Mouse (Mus musculus) inflammation-experienced regulatory T-cells, adult 6 months (primary cell): ENCODE measurements around the gene Hnrnpa1. TPM values are rescaled to one million over a fixed set of nuclear protein-coding genes. Genes with fewer than 3 reads are reported as not detected.
"Not testable (repeated sequence)": the region's sequence is repeated elsewhere in the genome, so short reads cannot be mapped to it uniquely, and the experiment has no call there.

ENCODE experiments used
- ATAC-seq: one replicate; pipeline ENCODE4 v1.8.0; 2017
- polyA plus RNA-seq, 3 experiments: library from polyadenylated mRNA; unstranded; fragments of 100-300 nt; shearing (Covaris generic); gene quantifications; one replicate each; pipeline ENCODE4 v1.2.1; 2017

The Hnrnpa1 gene
- polyA plus RNA-seq, 3 experiments from 2014 or later = 360 to 441 (median 366) TPM

DNA sequence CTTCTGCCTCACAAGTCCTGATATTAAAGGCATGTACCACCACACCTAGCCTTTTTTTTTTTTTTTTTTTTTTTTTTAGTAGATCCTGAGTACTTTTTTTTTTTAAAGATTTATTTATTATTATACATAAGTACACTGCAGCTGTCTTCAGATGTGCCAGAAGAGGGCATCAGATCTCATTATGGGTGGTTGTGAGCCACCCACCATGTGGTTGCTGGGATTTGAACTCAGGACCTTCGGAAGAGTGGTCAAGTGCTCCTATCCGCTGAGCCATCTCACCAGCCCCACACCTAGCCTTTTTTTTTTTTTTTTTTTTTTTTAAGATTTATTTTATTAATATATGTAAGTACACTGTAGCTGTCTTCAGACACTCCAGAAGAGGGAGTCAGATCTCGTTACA lies 35.7 kb downstream of the Hnrnpa1 start:
- ATAC-seq = not testable (repeated sequence)

DNA sequence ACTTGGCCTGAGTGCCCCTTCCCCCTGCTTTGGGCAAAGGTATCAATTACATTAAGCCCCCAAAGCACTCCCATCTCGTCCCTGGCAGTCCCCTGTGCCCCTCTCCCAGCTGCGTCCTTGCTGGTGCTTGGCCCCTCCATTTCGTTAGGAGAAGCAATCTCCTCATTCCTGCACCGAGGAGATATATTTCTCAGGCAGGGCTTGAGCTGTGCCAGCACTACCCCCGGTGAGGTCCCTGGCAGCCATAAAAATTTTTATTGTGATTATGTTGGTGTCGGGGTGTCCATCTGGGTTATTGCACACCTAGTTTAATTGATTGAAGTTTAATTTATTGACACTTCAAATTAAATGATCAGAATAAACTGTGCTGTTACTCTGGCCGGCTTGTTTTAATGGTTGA lies 37.7 kb downstream of the Hnrnpa1 start:
- no peak for ATAC-seq

DNA sequence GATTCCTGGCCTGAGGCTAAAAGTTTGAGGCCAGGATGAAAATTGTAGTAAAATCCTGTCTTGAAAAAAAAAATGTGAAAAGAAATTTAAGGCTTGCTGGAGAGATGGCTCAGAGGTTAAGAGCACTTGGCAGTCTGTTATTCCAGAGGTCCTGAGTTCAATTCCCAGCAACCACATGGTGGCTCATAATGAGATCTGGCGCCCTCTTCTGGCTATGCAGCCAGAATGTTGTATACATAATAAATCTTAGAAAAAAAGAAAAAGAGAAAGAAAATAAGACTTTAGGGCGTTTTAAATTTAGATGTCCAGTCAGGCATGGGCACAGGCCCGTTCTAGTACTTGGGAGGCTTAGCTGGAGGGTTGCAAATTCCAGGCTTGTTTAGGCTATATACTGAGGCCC lies 39.5 kb downstream of the Hnrnpa1 start:
- ATAC-seq = no peak

DNA sequence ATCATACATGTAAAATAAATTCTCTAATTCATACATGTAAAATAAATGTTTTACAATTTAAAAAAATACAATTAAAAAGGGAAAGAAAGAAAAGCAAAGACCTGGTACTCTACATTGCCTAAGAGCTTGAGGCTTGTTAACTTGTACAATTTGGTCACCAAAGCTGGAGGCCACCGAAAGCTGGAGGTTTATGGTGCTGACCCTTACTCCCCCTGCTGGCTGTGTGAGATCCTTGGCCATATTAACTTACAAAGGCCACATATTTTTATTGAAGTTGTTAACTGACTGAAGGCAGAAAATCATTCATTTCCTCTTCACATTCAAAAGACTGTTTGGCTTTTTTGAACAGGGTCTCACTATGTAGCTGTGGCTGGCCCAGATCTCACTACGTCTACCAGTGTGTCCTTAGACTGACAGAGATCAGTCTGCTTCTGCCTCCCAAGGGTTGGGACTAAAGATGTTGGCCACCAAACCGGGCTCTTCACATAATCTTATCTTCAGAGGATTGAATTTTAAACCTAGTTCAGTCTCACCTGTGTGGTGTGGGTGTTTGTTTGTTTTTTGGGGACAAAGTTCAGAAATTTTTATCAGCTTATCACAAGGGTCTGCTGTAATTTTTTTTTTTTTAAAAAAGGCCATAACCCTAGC lies 40.7 kb downstream of the Hnrnpa1 start:
- no peak for ATAC-seq

DNA sequence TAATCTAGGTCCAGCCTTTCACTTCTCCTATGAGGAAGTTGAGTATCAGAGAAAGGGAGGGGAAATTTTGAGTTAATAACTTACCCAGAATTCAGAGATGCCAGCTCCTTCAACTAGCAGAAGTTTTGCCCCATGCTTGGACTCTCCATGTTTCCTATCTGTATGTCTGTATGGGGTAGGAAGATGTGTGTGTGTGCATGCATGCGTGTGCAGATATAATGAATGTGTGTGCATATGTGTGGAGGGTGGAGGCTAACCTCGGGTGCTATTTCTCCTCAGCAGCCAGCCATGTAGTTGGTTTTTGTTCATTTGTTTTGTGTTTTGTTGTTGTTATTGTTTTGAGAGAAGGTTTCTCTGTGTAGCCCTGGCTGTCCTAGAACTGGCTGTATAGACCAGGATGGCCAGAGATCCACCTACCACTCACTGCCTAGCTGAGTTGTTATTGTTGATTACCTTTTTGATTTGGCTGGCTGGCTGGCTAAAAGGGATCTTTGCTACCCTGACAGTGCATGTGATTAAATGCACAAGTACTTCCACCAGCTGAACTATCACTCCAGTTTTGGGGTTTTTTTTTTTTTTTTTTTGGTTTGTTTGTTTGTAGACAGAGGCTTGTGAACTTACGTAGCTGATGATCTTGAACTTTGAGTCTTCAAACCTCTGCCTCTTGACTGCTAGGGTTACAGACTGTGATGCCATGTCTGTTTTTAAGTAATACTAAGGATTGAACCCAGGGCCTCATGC lies 41.4 kb downstream of the Hnrnpa1 start:
- ATAC-seq = no peak

DNA sequence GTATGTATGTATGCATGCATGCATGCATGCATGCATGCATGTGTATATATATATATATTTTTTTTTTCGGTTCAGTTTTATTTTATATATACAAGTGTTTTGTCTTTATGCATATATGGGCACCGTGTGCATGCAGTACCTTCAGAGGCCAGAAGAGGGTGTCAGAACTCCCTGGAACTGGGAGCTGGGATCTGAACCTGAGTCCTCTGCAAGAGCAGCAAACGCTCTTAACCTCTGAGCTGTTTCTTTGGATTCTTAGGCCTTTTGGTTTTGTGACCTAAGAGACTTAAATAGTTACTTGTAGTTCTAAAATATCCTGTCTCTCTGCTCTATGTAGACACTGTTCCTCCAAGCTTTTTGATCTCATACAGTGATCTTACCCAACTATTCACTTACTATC lies 43.8 kb downstream of the Hnrnpa1 start:
- no peak for ATAC-seq

- ATAC-seq = no peak
Measured at GRCm38 (mm10) chr15:103284647-103285046, 44.4 kb downstream of the Hnrnpa1 start.

DNA sequence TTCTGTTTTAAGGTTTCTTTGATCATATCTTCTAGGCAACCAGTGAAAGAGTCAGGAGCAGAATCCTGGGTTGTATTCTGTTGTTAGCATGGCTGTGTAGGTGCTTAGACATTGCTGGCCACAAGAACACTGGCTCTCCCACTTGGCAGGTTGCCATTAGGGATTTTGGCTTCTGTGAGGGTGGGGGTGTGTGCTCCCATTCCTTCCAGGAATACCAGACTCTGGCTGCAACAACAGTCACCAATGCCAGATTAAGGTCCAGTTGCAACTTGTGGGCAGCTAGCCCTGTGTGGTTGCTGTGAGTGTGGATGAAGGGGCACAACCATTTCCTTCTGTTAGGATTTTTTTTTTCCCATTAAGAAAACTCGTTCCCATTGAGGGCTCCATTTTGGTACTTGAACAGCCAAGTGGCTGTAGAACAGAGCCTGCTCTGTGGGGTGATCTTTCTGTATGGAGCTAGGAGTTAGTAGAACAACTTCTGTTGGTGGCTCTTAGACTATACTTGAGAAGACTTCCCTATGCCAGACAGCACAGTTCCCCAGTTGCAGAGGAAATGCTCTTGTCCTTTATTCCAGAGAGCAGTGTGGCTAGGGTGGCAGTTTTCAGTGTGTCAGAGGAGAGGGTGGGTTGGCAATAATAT lies 45.7 kb downstream of the Hnrnpa1 start:
- no peak for ATAC-seq

GRCm38 (mm10) chr15:103289600-103289999 lies 49.4 kb downstream of the Hnrnpa1 start:
- no peak for ATAC-seq

DNA sequence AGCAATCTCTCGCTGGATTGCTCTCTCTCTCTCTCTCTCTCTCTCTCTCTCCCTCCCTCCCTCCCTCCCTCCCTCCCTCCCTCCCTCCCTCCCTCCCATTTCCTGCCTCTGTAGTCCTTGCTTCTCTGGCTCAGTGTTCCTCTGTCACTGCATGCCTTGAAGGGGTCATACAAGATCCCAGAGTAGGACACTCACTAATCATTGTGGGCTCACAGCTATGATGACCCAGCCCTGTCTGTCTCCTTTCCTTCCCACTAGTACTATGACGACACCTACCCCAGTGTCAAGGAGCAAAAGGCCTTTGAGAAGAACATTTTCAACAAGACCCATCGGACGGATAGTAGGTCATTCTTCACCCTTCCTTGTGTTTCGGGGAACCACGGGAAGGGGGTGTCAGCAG lies 50.2 kb downstream of the Hnrnpa1 start:
- ATAC-seq = no peak

GRCm38 (mm10) chr15:103290843-103291242 lies 50.6 kb downstream of the Hnrnpa1 start:
- ATAC-seq = no peak

DNA sequence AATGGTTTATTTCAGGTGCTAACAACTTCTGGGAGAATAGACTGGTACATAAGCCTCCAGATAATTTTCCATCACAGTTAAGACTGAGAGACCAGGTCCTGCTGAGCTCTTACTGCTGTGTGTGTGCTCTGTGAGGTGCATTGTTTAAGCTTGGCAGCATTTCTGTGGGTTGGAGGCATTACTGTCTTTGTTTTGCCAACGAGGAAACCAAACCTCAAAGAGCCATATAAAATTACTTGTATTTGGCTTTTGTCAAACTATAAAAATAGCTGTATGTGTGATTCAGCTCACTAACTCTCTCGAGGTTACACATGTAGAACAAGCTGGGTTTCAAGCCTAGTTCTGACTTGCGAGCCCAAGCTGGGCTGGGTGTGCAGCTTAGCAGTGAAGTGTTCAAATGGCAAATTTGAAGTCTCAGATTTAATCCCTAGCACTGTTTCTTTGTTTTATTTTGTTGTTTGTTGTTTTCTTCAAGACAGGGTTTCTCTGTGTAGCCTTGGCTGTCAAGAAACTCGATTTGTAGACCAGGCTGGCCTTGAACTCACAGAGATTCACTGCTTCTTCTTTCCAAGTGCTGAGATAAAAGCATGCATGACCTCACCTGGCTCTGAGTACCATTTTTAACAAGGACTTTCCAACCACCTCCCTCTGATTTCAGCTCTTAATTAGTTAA lies 52.6 kb downstream of the Hnrnpa1 start:
- no peak for ATAC-seq

DNA sequence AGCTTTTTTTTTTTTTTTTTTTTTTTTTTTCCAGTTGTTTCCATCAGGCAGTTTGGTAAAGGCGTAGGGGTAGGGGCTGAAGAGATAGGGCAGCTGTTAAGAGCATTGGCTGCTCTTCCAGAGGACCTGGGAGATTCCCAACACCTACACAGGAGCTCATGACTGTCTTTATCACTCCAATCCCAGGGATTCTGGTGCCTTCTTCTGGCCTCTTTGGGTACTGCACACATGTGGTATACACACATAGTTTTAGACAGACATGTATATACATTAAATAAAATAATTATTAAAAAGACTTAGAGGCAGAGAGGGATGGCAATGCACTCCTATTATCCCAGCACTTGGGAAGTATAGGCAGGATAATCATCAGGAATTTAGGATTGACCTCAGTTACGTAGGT lies 53.1 kb downstream of the Hnrnpa1 start:
- ATAC-seq = no peak

DNA sequence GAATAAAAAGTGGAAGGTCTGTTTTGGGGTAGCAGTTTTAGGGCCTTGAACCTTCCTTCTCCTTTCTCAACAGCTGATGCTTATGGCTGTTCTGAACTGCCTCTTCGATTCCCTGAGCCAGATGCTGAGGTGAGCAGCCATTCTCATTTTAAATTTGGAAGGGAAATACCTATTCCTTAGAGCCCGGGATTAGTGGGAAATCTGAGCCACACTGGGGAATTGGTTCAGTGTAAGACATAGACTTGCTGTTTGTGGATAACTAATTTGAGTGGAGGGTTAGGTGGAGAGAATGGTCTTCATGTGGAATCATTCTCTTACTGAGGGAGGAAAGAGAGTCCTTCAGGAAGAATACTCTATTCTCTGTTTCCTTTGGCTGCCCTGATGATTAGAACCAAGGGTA lies 54.4 kb downstream of the Hnrnpa1 start:
- no peak for ATAC-seq

DNA sequence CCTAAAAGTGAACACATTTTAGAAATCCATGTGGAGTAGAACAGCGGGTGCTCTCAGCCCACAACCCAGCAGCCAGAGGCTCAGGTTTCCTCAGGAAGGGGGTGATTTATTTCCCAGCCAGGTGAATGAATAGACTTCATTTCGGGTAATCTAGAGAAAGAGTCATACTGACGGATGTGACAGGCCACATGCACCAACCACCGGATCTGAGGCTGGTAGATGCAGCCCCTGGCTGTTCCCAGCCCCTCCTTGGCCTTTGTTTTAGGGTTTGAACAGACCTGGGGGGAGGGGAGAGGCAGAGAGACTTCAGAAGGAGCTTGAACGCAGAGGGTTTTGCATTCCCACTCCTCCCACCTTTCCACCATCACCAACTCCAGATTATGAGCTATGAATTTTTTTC lies 55.6 kb downstream of the Hnrnpa1 start:
- no peak for ATAC-seq

Other genes with a start within 250 kb of the Hnrnpa1 start
- gene Hoxc8, start 249.8 kb upstream of the Hnrnpa1 start, polyA plus RNA-seq = under 1 TPM in 1 of 3 experiments, not detected in 2; 0.20 TPM
- not detected for gene Hoxc6, start 242.2 kb upstream of the Hnrnpa1 start, polyA plus RNA-seq
- not detected for gene Hoxc4, start 221.5 kb upstream of the Hnrnpa1 start, polyA plus RNA-seq
- gene Smug1, start 73.3 kb upstream of the Hnrnpa1 start, polyA plus RNA-seq = 1 to 10 TPM; 3.8 to 7.3 (median 6.4) TPM
- 10 to 100 TPM; 21.7 to 48.8 (median 23.8) TPM for gene Cbx5, start 616 bp upstream of the Hnrnpa1 start, polyA plus RNA-seq
- 1 to 10 TPM in 2 of 3 experiments, under 1 TPM in 1; 0.96 to 1.3 (median 1.1) TPM for gene Nfe2, start 18.0 kb downstream of the Hnrnpa1 start, polyA plus RNA-seq
- gene Copz1, start 32.3 kb downstream of the Hnrnpa1 start, polyA plus RNA-seq = 100 to 1,000 TPM; 216 to 248 (median 223) TPM
- not detected for gene Gpr84, start 70.2 kb downstream of the Hnrnpa1 start, polyA plus RNA-seq
- not detected for gene Zfp385a, start 99.7 kb downstream of the Hnrnpa1 start, polyA plus RNA-seq
- gene Itga5, start 126.3 kb downstream of the Hnrnpa1 start, polyA plus RNA-seq = 1 to 10 TPM in 2 of 3 experiments, under 1 TPM in 1; 0.74 to 1.8 (median 1.5) TPM
- under 1 TPM in 1 of 3 experiments, not detected in 2; 0.62 TPM for gene Gtsf1, start 190.0 kb downstream of the Hnrnpa1 start, polyA plus RNA-seq
- gene Gtsf2, start 208.0 kb downstream of the Hnrnpa1 start, polyA plus RNA-seq = not detected
- 10 to 100 TPM; 78.2 to 92.5 (median 81.4) TPM for gene Nckap1l, start 213.4 kb downstream of the Hnrnpa1 start, polyA plus RNA-seq